Mouse (Mus musculus) embryonic fibroblast, embryonic 13.5 days (primary cell): ENCODE data around the gene Gmeb1.

ENCODE experiments used
- CTCF ChIP-seq: IDR thresholded peaks from 2 replicates; pipeline ENCODE4 v1.5.1; 2011; ENCODE audit warnings: mild to moderate bottlenecking, control low read depth, low read length, moderate library complexity, borderline replicate concordance; ENCODE audit not compliant: insufficient read depth
- POLR2A ChIP-seq: IDR thresholded peaks from 2 replicates; pipeline ENCODE4 v1.6.1; 2011; ENCODE audit warnings: low read depth, mild to moderate bottlenecking, control low read depth, low read length, moderate library complexity

DNA sequence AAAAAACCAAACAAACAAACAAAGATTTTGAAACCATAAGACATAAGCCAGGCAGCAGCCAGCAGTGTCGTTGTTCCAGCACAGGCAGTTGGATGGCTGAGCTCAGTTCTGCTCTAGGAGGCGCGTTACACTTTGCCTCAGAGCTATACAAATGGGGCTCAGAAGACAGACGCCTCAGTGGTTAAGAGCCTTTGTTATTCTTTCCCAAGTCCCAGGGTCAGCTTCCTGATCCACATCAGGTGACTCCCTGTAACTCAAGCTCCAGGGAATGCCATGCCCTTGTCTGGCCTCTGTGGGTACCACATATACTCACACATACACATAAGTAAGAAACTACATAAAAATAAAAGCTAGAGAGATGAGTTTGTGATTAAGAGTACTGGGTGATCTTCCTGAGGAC is 29.7 kb upstream of the Gmeb1 start:
- TF ChIP-seq CTCF (no peak), POLR2A (no peak)
